Mouse (Mus musculus): ENCODE data around the gene Sptb. TPM values are rescaled to one million over a fixed set of nuclear protein-coding genes. Genes with fewer than 3 reads are reported as not detected.
A peak's percentile ranks its signal among the peaks of the same experiment; 100 is the strongest.

Sptb gene
- polyA plus RNA-seq, 1 experiment, result 29.1 TPM

- 94% methylated on average over 6 of the region's 6 CpGs for WGBS
- Histone ChIP-seq H3K27ac (ENCODE audit: insufficient read depth, low read depth, low read length) (no peak overlapping the region), H3K4me3 (ENCODE audit: insufficient read depth, low read depth, low read length) (no peak overlapping the region), H3K4me1 (ENCODE audit: control insufficient read depth, insufficient read depth, low read length) (peaks cover 7% of the 10 kb centered on the region; the same call in 1 of the 2 replicates)
- no peak for TF ChIP-seq CTCF (IDR thresholded peaks at IDR 0.05; ENCODE audit: insufficient read depth, low read depth, low read length)
- no peak for TF ChIP-seq POLR2A (IDR thresholded peaks at IDR 0.05; ENCODE audit: insufficient read depth, low read depth, low read length)
Observed at GRCm38 (mm10) chr12:76651788-76652345, 58.5 kb downstream of the Sptb start.

GRCm38 (mm10) chr12:76649708-76650687, 60.3 kb downstream of the Sptb start:
- WGBS, result 54% methylated on average over 16 of the region's 16 CpGs
- TF ChIP-seq POLR2A (IDR thresholded peaks at IDR 0.05; ENCODE audit: insufficient read depth, low read depth, low read length) (no peak), CTCF (IDR thresholded peaks at IDR 0.05; ENCODE audit: insufficient read depth, low read depth, low read length) (peak; percentile 47; the same call in 1 of the 2 replicates)
- no peak overlapping the region for H3K27ac ChIP-seq (ENCODE audit: insufficient read depth, low read depth, low read length)
- H3K4me1 ChIP-seq (ENCODE audit: control insufficient read depth, insufficient read depth, low read length), result peaks cover 12% of the 10 kb centered on the region
- no peak overlapping the region for H3K4me3 ChIP-seq (ENCODE audit: insufficient read depth, low read depth, low read length)

GRCm38 (mm10) chr12:76645222-76646110, 64.9 kb downstream of the Sptb start:
- 72% methylated on average over 23 of the region's 23 CpGs for WGBS
- Histone ChIP-seq H3K27ac (ENCODE audit: insufficient read depth, low read depth, low read length) (no peak overlapping the region), H3K4me1 (ENCODE audit: control insufficient read depth, insufficient read depth, low read length) (peaks cover 10% of the 10 kb centered on the region), H3K4me3 (ENCODE audit: insufficient read depth, low read depth, low read length) (no peak overlapping the region)
- TF ChIP-seq POLR2A (IDR thresholded peaks at IDR 0.05; ENCODE audit: insufficient read depth, low read depth, low read length), result no peak
- no peak for TF ChIP-seq CTCF (IDR thresholded peaks at IDR 0.05; ENCODE audit: insufficient read depth, low read depth, low read length)

- no peak overlapping the region for H3K4me3 ChIP-seq (ENCODE audit: insufficient read depth, low read depth, low read length)
- TF ChIP-seq CTCF (IDR thresholded peaks at IDR 0.05; ENCODE audit: insufficient read depth, low read depth, low read length) (no peak), POLR2A (IDR thresholded peaks at IDR 0.05; ENCODE audit: insufficient read depth, low read depth, low read length) (no peak)
- no peak overlapping the region for H3K27ac ChIP-seq (ENCODE audit: insufficient read depth, low read depth, low read length)
- WGBS, result 70% methylated on average over 8 of the region's 8 CpGs
- peaks cover 10% of the 10 kb centered on the region for H3K4me1 ChIP-seq (ENCODE audit: control insufficient read depth, insufficient read depth, low read length)
Observed at GRCm38 (mm10) chr12:76643679-76644078, 66.7 kb downstream of the Sptb start.

- WGBS, result 87% methylated on average over 4 of the region's 4 CpGs
- no peak for TF ChIP-seq POLR2A (IDR thresholded peaks at IDR 0.05; ENCODE audit: insufficient read depth, low read depth, low read length)
- TF ChIP-seq CTCF (IDR thresholded peaks at IDR 0.05; ENCODE audit: insufficient read depth, low read depth, low read length), result no peak
- Histone ChIP-seq H3K4me1 (ENCODE audit: control insufficient read depth, insufficient read depth, low read length) (peaks cover 10% of the 10 kb centered on the region), H3K4me3 (ENCODE audit: insufficient read depth, low read depth, low read length) (no peak overlapping the region), H3K27ac (ENCODE audit: insufficient read depth, low read depth, low read length) (no peak overlapping the region)
Observed at GRCm38 (mm10) chr12:76642616-76643015, 67.7 kb downstream of the Sptb start.

GRCm38 (mm10) chr12:76640620-76641019, 69.7 kb downstream of the Sptb start:
- H3K27ac ChIP-seq (ENCODE audit: insufficient read depth, low read depth, low read length), result no peak overlapping the region
- TF ChIP-seq POLR2A (IDR thresholded peaks at IDR 0.05; ENCODE audit: insufficient read depth, low read depth, low read length) (no peak), CTCF (IDR thresholded peaks at IDR 0.05; ENCODE audit: insufficient read depth, low read depth, low read length) (no peak)
- peaks cover 8% of the 10 kb centered on the region for H3K4me1 ChIP-seq (ENCODE audit: control insufficient read depth, insufficient read depth, low read length)
- no peak overlapping the region for H3K4me3 ChIP-seq (ENCODE audit: insufficient read depth, low read depth, low read length)
- WGBS, result 41% methylated on average over 8 of the region's 8 CpGs

- TF ChIP-seq CTCF (IDR thresholded peaks at IDR 0.05; ENCODE audit: insufficient read depth, low read depth, low read length), result no peak
- no peak for TF ChIP-seq POLR2A (IDR thresholded peaks at IDR 0.05; ENCODE audit: insufficient read depth, low read depth, low read length)
- WGBS, result 53% methylated on average over 15 of the region's 15 CpGs
- no peak overlapping the region for H3K4me3 ChIP-seq (ENCODE audit: insufficient read depth, low read depth, low read length)
- H3K27ac ChIP-seq (ENCODE audit: insufficient read depth, low read depth, low read length), result no peak overlapping the region
- H3K4me1 ChIP-seq (ENCODE audit: control insufficient read depth, insufficient read depth, low read length), result peaks cover 6% of the 10 kb centered on the region; the same call in 1 of the 2 replicates
Observed at GRCm38 (mm10) chr12:76634899-76635693, 75.3 kb downstream of the Sptb start.

- H3K4me3 ChIP-seq (ENCODE audit: insufficient read depth, low read depth, low read length), result no peak overlapping the region
- 84% methylated on average over 6 of the region's 6 CpGs for WGBS
- peaks cover 6% of the 10 kb centered on the region; the same call in 1 of the 2 replicates for H3K4me1 ChIP-seq (ENCODE audit: control insufficient read depth, insufficient read depth, low read length)
- H3K27ac ChIP-seq (ENCODE audit: insufficient read depth, low read depth, low read length), result no peak overlapping the region
- TF ChIP-seq CTCF (IDR thresholded peaks at IDR 0.05; ENCODE audit: insufficient read depth, low read depth, low read length), result no peak
Observed at GRCm38 (mm10) chr12:76623374-76623773, 87.0 kb downstream of the Sptb start.

All from olfactory bulb, adult 2 months (tissue).